1 mouse cellular context compared by ENCODE assay signal in genomic region chr9:44130034-44130433, GRCm38 (mm10).
TF ChIP-seq lines count a peak whose summit lies in the region.

No protein-coding gene starts in this region.

TF ChIP-seq in C2C12, 6 proteins besides CTCF, POLR2A, EP300 and RAD21:
- TF ChIP-seq MYOG (IDR thresholded peaks at IDR 0.05; ENCODE audit: control insufficient read depth, extremely low read depth, insufficient read length) (no peak), CEBPB (IDR thresholded peaks at IDR 0.05; ENCODE audit: low read depth) (no peak), FOSL1 (IDR thresholded peaks at IDR 0.05; ENCODE audit: insufficient read depth, low read length, poor library complexity, severe bottlenecking) (no peak), USF1 (IDR thresholded peaks at IDR 0.05; ENCODE audit: low read depth) (no peak), MYOD1 (IDR thresholded peaks at IDR 0.05; ENCODE audit: control insufficient read depth, insufficient read length, low read depth) (no peak), MAX (IDR thresholded peaks at IDR 0.05) (no peak)
